Mouse (Mus musculus) ES-E14 (cell line): Measurements from ENCODE around the gene Pnpla2.

ENCODE experiments used
- CHD2 ChIP-seq: IDR thresholded peaks from 2 replicates; pipeline ENCODE4 v1.6.1; 2014; ENCODE audit warnings: mild to moderate bottlenecking, low read depth, low read length, inconsistent platforms
- MAFK ChIP-seq: IDR thresholded peaks from 2 replicates; pipeline ENCODE4 v1.6.1; 2014; ENCODE audit warnings: mild to moderate bottlenecking, low read depth, low read length, inconsistent platforms; ENCODE audit not compliant: insufficient read depth
- ZNF384 ChIP-seq: IDR thresholded peaks from 2 replicates; pipeline ENCODE4 v1.6.1; 2012; ENCODE audit warnings: low read depth, low read length, inconsistent platforms

- TF ChIP-seq MAFK (no peak), CHD2 (no peak), ZNF384 (no peak)
Measured at GRCm38 (mm10) chr7:141469901-141470636, 15.1 kb downstream of the Pnpla2 start.
